Mouse (Mus musculus) forebrain, embryonic 14.5 days (tissue): ENCODE measurements at regions not wholly inside any gene's neighbourhood (a gene's known extent, or its start where the extent isn't known, plus 50 kb on each side); places are given as distances from the start of the nearest gene placed in this dataset.

Experiments used
- ATAC-seq: fragments of 200-750 bp; cut with Nextera tagmentation; 2 replicates; pipeline ENCODE4 v1.8.0; 2017; ENCODE audit warnings: mild to moderate bottlenecking, moderate library complexity
- DNase-seq: peaks from one replicate; pipeline ENCODE4 v3.0.0-alpha.2; 2015; ENCODE audit warnings: low spot score
- H3K27ac ChIP-seq: fragments of 300-500 bp; sonication (generic); 2 replicates; pipeline ENCODE4 v1.5.1; 2014; ENCODE audit warnings: low read depth, mild to moderate bottlenecking, control low read depth, low read length, moderate library complexity
- H3K27me3 ChIP-seq: fragments of 300-500 bp; sonication (generic); replicated peaks from 2 replicates; pipeline ENCODE4 v1.6.1; 2014; ENCODE audit warnings: low read length, control low read depth, mixed read lengths; ENCODE audit not compliant: control insufficient read depth, insufficient read depth
- H3K36me3 ChIP-seq: fragments of 300-500 bp; sonication (generic); 2 replicates; pipeline ENCODE4 v1.6.1; 2014; ENCODE audit warnings: low read length, control low read depth; ENCODE audit not compliant: control insufficient read depth, insufficient read depth
- H3K4me1 ChIP-seq: fragments of 300-500 bp; sonication (generic); 2 replicates; pipeline ENCODE4 v1.6.1; 2014; ENCODE audit warnings: antibody characterized with exemption, low read length, control low read depth; ENCODE audit not compliant: control insufficient read depth, insufficient read depth
- H3K4me2 ChIP-seq: fragments of 300-500 bp; sonication (generic); 2 replicates; pipeline ENCODE4 v1.6.1; 2014; ENCODE audit warnings: mild to moderate bottlenecking, control low read depth, low read length
- H3K4me3 ChIP-seq: fragments of 300-500 bp; sonication (generic); 2 replicates; pipeline ENCODE4 v1.5.1; 2014; ENCODE audit warnings: low read depth, low read length, control low read depth
- H3K9ac ChIP-seq: fragments of 300-500 bp; sonication (generic); 2 replicates; pipeline ENCODE4 v1.6.1; 2014; ENCODE audit warnings: mild to moderate bottlenecking, low read length, control low read depth, moderate library complexity
- H3K9me3 ChIP-seq: fragments of 300-500 bp; sonication (generic); replicated peaks from 2 replicates; pipeline ENCODE4 v1.6.1; 2016; ENCODE audit warnings: low read length, control low read depth, mixed read lengths; ENCODE audit not compliant: control insufficient read depth
- WGBS: fragments of 180-500 bp; shearing (Covaris S2); extraction: QIAGEN DNeasy Blood & Tissue Kit; methylation state at CpG from one replicate; pipeline ENCODE4 v1.1.7; 2014; 5-methylcytosine and 5-hydroxymethylcytosine counted together

DNA sequence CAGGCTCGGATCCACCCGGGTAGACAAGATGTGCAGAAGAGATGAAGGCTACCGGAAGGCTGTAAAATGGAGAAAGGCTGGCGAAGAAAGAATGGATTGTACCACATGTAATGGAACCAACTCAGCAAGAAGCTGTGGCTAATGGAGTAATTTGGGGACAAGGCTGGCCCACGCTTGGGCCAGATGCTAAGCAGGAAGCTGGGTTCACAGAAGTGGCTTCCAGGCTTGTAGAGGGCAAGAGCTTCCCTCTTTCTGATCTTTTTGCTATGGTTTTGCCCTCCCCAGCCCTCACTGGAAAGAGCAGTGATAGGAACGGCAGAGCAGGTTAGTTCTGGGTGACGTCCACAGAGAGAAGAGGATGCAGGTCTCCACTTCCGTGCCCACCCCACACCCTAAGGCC lies 117.7 kb upstream of the Egr2 start:
- no peaks in the 10 kb centered on the region for H3K9me3 ChIP-seq
- no peaks in the 10 kb centered on the region for H3K36me3 ChIP-seq
- no peaks in the 10 kb centered on the region for H3K27me3 ChIP-seq
- no peak overlapping the region for H3K9ac ChIP-seq
- H3K27ac ChIP-seq = no peak overlapping the region
- WGBS = 92% methylated on average over 8 of the region's 8 CpGs
- no peak for ATAC-seq
- DNase-seq = no peak
- H3K4me2 ChIP-seq = no peak overlapping the region
- H3K4me1 ChIP-seq = no peaks in the 10 kb centered on the region
- H3K4me3 ChIP-seq = no peak overlapping the region

GRCm38 (mm10) chr10:67420761-67421160 lies 114.5 kb upstream of the Egr2 start:
- no peaks in the 10 kb centered on the region for H3K36me3 ChIP-seq
- 91% methylated on average over 5 of the region's 5 CpGs for WGBS
- H3K27me3 ChIP-seq = no peaks in the 10 kb centered on the region
- H3K27ac ChIP-seq = no peak overlapping the region
- H3K4me2 ChIP-seq = no peak overlapping the region
- ATAC-seq (no peak), DNase-seq (no peak)
- H3K4me3 ChIP-seq = no peak overlapping the region
- no peak overlapping the region for H3K9ac ChIP-seq
- no peaks in the 10 kb centered on the region for H3K9me3 ChIP-seq
- no peaks in the 10 kb centered on the region for H3K4me1 ChIP-seq

DNA sequence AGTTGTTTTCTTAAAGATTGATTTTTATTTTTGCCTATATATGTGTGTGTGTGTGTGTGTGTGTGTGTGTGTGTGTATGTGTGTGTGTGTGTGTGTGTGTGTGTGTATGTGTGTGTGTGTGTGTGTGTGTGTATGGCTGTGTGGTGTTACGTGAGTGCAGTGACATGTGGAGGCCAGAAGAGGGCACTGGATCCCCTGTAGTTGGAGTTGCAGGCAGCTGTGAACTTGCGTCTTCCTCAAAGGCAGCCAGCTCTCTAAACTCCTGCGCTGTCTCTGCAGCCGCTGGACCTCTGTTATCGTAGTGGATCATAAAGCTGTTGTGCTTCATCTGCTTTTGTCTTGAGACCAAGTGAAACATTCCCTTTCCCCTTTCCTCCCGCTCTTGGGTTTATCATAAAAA lies 109.9 kb upstream of the Egr2 start:
- no peak overlapping the region for H3K27ac ChIP-seq
- no peak overlapping the region for H3K4me3 ChIP-seq
- H3K36me3 ChIP-seq = no peaks in the 10 kb centered on the region
- ATAC-seq (no peak), DNase-seq (no peak)
- no peak overlapping the region for H3K4me2 ChIP-seq
- no peaks in the 10 kb centered on the region for H3K27me3 ChIP-seq
- no peaks in the 10 kb centered on the region for H3K4me1 ChIP-seq
- H3K9ac ChIP-seq = no peak overlapping the region
- 95% methylated on average over 6 of the region's 6 CpGs for WGBS
- H3K9me3 ChIP-seq = no peaks in the 10 kb centered on the region

- ATAC-seq (no peak), DNase-seq (no peak)
- no peaks in the 10 kb centered on the region for H3K36me3 ChIP-seq
- WGBS = 24% methylated on average over 10 of the region's 10 CpGs
- no peak overlapping the region for H3K9ac ChIP-seq
- no peak overlapping the region for H3K4me2 ChIP-seq
- H3K4me3 ChIP-seq = no peak overlapping the region
- H3K27me3 ChIP-seq = no peaks in the 10 kb centered on the region
- no peaks in the 10 kb centered on the region for H3K4me1 ChIP-seq
- no peak overlapping the region for H3K27ac ChIP-seq
- H3K9me3 ChIP-seq = no peaks in the 10 kb centered on the region
Observed at GRCm38 (mm10) chr10:67427220-67427619, 108.1 kb upstream of the Egr2 start.

- 97% methylated on average over 2 of the region's 2 CpGs for WGBS
- no peak overlapping the region for H3K4me3 ChIP-seq
Observed at GRCm38 (mm10) chr10:67430805-67431204, 104.5 kb upstream of the Egr2 start.

GRCm38 (mm10) chr10:67439042-67439635 lies 96.1 kb upstream of the Egr2 start:
- Histone ChIP-seq H3K4me1 (no peaks in the 10 kb centered on the region), H3K36me3 (no peaks in the 10 kb centered on the region), H3K4me2 (no peak overlapping the region), H3K9ac (no peak overlapping the region), H3K4me3 (no peak overlapping the region), H3K9me3 (no peaks in the 10 kb centered on the region), H3K27ac (no peak overlapping the region), H3K27me3 (no peaks in the 10 kb centered on the region)
- no peak for ATAC-seq
- WGBS = 93% methylated on average over 15 of the region's 15 CpGs
- DNase-seq = no peak

More at GRCm38 (mm10) chr10:67430805-67431204, 104.5 kb upstream of the Egr2 start:
- H3K9ac ChIP-seq = no peak overlapping the region
- H3K36me3 ChIP-seq = no peaks in the 10 kb centered on the region
- H3K4me1 ChIP-seq = no peaks in the 10 kb centered on the region
- H3K27ac ChIP-seq = no peak overlapping the region
- DNase-seq = no peak
- no peaks in the 10 kb centered on the region for H3K27me3 ChIP-seq
- H3K4me2 ChIP-seq = no peak overlapping the region
- H3K9me3 ChIP-seq = no peaks in the 10 kb centered on the region
- no peak for ATAC-seq

- no peaks in the 10 kb centered on the region for H3K27me3 ChIP-seq
- ATAC-seq (no peak), DNase-seq (no peak)
- WGBS = 91% methylated on average over 5 of the region's 5 CpGs
- no peak overlapping the region for H3K9ac ChIP-seq
- H3K4me1 ChIP-seq = no peaks in the 10 kb centered on the region
- H3K4me3 ChIP-seq = no peak overlapping the region
- H3K27ac ChIP-seq = no peak overlapping the region
- H3K36me3 ChIP-seq = no peaks in the 10 kb centered on the region
- no peaks in the 10 kb centered on the region for H3K9me3 ChIP-seq
- H3K4me2 ChIP-seq = no peak overlapping the region
Observed at GRCm38 (mm10) chr10:67439844-67440243, 95.4 kb upstream of the Egr2 start.

- no peak for DNase-seq
Observed at GRCm38 (mm10) chr10:67441243-67441642, 94.0 kb upstream of the Egr2 start.

DNA sequence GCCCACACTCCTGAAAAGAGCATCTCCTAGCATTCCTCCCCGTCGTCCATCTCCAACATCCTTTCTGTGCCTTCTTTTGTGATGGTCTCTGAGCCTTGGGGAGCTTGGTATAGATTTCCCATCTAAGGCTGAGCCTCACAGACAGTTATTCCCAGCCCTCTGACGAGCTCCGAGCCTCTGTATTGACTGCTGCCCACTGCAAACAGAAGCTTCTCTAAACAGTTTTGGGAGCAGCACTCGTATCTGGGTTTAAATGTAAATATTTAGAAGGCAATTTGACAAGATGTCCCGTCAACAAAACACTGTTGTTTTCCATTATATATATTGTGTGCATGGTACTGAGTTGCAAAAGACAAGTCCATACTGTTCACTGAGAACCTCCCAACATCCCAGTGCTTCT lies 86.4 kb upstream of the Egr2 start:
- WGBS = 86% methylated on average over 6 of the region's 6 CpGs
- no peak for DNase-seq
- no peak for ATAC-seq

More at GRCm38 (mm10) chr10:67441243-67441642, 94.0 kb upstream of the Egr2 start:
- 78% methylated on average over 7 of the region's 7 CpGs for WGBS
- H3K36me3 ChIP-seq = no peaks in the 10 kb centered on the region
- no peak for ATAC-seq
- H3K27ac ChIP-seq = no peak overlapping the region
- H3K4me3 ChIP-seq = no peak overlapping the region
- no peaks in the 10 kb centered on the region for H3K9me3 ChIP-seq
- H3K4me1 ChIP-seq = no peaks in the 10 kb centered on the region
- no peaks in the 10 kb centered on the region for H3K27me3 ChIP-seq
- no peak overlapping the region for H3K4me2 ChIP-seq
- H3K9ac ChIP-seq = no peak overlapping the region

More for the DNA sequence above, 86.4 kb upstream of the Egr2 start:
- Histone ChIP-seq H3K27ac (no peak overlapping the region), H3K36me3 (no peaks in the 10 kb centered on the region), H3K4me2 (no peak overlapping the region), H3K4me1 (no peaks in the 10 kb centered on the region), H3K9ac (no peak overlapping the region), H3K27me3 (no peaks in the 10 kb centered on the region), H3K4me3 (no peak overlapping the region), H3K9me3 (no peaks in the 10 kb centered on the region)
